Mouse (Mus musculus) layer of hippocampus, postnatal 10 days (tissue): Measurements from ENCODE around the gene Tmco5b. TPM values are rescaled to one million over a fixed set of nuclear protein-coding genes. Genes with fewer than 3 reads are reported as not detected.

ENCODE experiments used
- DNase-seq, 2 experiments: peaks; one replicate each; pipeline ENCODE4 v3.0.0; 2021; ENCODE audit warnings: low spot score in 2 of 2
- long read RNA-seq: library from polyadenylated mRNA; stranded (forward); transcript quantifications from one replicate; pipeline ENCODE4 v2.0.0, GENCODE M21; 2023
- total RNA-seq, 2 experiments: library from RNA; stranded (reverse); gene quantifications; 2 replicates each; pipeline ENCODE4 v1.2.3; 2021

Gene Tmco5b
- under 1 TPM; 0.30 to 0.36 TPM for total RNA-seq
- long read RNA-seq = 0 reads

DNA sequence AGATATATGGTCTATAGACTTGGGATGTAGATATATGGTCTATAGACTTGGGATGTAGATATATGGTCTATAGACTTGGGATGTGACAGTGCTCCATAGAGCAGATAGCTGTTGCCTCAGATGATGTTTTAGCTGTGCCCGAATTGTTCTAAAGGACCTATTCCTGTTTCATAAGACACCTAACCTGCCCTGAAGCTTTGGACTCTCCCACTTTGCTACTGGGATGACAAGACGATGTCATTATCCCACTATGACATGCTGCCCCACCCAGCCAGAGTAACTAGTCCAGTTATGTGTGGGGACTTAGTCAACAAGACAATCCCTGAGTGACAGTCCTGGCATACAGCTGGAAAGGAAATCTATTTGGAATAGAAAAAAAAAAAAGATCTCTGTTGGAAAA is at the start of gene Tmco5b:
Tmco5b (plus strand) TSS at position 301 of the 400 bp plus-strand sequence.
- DNase-seq = no peak

DNA sequence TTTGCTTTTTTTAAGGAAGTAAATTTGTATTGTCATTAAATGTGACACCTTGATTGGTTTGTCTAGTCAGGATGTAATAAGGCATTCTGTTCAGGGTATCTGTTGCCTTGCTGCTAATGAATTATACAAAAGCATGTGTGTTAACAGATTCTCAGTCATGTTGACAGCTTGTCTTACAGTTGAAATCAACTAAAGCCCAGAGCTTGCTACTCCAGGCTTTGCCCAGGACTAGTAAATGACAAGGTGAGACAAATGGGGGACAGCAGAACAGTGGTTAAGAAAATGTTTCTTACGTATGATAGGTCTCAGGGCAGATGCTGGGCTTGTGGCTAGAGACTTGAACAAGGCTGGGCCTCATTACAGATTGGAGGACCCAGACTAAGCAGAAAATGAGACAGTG is 48.5 kb upstream of the Tmco5b start:
- DNase-seq = peak in 1 of 2 experiments; percentile 9

DNA sequence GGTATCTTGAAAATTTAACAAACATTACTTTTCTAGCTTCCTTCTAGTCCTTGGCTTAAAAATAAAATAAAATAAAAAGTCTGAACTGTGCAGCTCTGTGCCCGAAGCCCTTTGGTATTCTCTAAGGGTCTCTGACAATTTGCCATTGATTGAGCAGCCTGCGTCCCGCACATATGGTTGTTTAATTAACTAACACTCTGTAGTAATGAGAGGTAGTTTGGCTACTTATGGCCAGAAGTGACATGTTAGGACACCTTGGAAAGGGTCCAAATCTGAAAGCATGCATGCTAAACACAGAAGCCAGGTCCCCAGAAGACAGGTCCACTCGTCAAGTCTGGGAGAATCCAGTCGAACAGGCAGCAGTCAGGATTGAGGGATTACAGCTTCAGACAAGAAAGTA is 46.7 kb upstream of the Tmco5b start:
- DNase-seq = no peak

DNA sequence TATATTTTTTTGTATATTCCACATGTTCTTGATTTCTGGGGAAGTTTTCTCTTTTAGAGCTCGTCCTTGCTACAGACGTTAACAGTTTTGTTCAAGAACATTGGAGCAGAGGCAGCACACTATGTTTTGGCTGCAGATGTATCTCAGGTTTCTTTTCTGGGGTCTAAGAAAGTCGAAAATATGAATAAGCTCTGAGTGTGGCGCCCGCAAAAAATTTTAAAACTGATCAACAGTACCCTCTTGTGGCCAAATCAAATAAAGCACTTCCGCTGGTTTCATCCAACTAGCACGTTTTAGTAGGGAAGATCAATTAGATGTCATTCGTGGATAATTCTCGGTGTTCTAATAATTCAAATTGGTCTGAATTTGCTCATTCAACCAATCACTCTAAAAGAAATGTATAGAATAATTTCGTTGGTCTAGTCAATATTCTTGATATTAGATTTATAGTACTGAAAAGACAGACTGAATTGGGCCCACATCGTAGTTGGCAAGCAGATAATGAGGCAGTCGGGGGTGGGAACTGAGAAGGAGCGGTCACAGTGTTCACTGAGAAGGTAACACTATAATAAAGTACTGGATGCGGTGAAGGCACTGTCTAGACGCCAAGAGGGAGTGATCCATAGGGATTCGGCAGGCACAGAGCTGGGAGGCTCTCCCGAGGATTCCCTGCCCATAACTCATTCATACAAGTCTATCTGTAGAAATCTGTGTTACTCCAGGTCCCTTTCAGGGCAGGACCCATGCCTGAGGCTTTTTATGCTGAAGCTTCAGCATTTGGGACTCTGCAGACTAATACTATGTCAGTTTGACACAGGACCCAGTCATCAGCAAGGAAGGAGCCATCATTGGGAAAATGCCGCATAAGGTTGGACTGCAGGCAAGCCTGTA is 17.1 kb downstream of the Tmco5b start:
- peak; percentile 61 to 74 for DNase-seq

DNA sequence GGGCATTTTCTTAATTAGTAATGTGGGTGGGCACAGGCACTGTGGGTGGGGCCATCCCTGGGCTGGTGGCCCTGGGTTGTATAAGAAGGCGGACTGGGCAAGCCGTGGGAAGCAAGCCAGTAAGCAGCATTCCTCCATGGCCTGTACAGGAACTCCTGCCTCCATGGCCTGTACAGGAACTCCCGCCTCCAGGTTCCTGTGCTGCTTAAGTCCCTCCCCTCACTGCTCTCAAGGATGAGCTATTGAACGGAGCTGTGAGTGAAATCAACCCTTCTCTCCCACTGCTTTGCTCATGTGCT is 17.7 kb downstream of the Tmco5b start:
- DNase-seq = no peak

DNA sequence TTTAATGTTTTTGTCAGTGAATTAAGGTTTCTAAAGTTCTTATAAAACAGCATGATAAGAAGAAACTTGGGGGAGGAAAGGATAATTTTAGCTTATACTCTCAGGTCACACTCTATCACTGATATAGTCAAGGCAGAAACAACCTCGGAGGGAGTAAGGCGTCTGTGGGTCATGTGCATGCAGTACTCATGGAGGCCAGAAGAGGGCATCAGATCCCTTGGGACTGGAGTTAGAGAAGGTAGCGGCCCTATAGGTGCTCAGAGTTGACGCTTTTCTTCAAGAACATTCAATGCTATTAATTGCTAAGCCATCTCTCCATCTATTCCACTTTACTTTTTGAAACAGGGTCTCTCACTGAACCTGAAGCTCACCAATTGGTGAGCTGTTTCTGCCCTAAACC is 19.8 kb downstream of the Tmco5b start:
- peak; percentile 83 for DNase-seq

DNA sequence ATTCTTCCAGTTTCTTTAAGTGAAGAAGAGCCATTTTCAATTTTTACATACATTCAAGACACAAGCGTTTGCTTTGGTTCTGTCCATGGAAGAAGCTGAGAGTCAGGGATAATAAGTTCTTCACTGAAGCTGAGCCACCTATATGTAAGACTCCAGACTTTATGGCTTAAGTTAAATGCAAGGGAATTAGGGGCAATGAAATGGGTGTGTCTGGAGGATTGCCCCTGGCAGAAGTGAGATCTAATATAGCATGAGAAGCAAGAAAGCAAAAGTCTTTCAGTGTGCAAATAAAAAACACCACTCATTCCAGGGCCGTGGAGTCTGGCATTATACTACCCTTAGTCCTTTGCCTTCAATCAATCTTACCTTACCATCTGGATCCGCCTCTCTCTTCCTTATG is 25.7 kb downstream of the Tmco5b start:
- no peak for DNase-seq

DNA sequence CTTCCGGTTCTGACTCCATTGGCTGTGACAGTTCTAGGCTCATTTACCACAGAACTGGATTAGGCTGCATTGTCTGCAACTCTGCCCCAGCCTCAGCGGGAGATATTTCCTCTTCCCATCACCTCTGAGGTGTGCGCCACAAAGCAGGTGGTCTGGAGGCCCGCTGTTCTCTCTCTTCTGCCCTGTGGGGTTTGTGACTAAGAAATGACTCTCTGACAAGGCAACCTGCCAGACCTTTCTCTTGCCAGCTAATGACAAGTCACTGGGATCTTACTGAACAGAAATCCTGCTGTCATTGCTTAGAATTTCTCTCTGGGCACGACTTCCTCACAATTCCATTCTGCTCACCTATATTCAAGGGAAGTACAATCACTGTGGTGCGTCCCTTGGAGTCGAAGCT is 37.5 kb downstream of the Tmco5b start:
- peak in 1 of 2 experiments; percentile 24 for DNase-seq

DNA sequence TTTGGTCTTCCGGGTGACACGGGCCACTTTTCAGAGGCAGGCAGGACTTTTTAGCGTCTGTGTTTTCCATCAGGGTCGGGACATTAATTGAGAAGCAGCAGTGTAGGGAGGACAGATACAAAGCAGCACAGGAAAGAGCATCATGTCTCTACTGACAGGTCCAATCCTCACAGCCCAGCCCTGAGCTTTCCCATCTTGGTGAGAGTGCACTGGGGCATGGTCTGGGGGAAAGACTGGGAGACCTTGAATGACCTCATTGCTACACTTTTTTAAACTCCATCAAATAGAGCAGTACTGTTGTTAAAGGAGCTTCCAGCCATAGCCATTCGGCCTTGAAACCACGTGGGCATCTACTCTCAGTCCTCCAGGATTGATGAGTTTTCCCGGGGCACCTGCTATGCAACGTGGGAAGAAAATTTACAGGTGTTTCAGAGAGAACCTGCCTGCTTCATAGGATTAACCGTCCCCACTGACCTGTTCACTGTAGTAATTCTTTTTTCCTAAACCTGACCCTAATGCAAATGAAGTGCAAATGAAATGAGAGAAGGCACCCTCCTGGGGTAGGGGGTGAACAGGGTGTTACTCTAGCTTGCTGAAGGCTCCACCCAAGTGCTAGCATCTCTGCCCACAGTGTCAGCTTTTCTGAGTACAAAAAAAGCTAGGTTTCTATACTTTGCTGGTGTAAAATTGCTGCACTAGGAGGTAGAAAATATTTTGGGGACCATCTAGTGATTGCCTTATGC is 48.4 kb downstream of the Tmco5b start:
- no peak for DNase-seq

DNA sequence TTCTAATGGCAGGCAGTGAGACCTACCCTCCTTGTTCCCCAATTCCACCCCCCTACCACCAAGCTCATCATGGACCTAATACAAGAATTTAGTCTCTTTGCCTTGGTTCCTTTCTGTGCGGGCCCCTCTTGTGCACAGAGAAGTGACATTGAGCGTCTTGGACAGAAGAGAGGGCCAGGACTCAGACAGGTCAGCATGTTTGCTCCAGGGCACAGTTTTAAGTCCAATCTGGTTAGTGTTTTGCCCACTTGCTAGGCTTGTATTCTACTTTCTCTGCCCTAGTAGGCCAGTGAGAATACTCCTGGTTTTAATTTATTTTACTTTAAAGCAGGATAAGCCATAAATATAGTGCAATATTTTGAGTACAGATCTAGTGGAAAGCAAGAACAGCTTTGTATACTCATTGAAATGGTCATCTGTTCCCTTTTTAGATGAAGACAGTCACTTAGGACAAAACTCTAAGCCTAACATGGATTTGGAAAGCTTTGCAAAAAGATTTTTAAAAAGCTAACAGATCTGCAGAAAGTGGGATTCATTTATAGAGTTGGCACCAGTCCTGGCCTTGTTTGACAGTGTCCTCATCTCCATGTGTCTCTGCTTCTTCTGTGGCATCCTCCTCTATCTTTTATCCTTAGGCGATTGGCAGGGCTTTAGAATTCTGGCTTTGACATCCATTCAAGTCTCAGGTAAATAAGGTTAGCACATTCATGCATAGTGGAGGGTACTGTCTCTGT is 50.2 kb downstream of the Tmco5b start:
- no peak for DNase-seq

DNA sequence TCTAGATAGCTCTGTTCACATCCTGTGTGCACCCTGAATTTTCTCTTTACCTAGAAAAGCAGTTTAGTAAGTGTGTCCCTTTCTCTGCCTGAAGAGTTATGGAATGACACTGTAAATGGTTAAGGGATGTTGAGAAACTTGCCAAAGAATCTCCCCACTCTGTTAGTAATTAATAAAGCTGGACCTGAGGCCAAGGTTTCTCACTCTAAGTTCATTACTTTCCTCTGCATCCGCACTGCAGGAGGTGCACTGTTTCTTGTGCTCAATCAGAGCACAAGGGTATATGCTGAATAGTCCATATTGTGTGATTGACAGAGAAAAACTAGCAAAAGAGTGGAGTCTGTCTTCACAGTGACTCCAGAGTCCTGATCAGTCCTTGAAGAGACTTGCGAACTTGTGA is 59.0 kb downstream of the Tmco5b start:
- no peak for DNase-seq

Other genes starting within 250 kb of the Tmco5b start
- gene Ryr3, start 68.6 kb upstream of the Tmco5b start, total RNA-seq = 10 to 100 TPM; 63.8 to 74.1 TPM
- 10 to 100 TPM in 1 of 2 experiments, 1 to 10 TPM in 1; 9.8 to 10.0 TPM for gene Fmn1, start 42.0 kb downstream of the Tmco5b start, total RNA-seq